Comparison of ENCODE assay signal across 2 mouse cellular contexts in genomic region chr2:32475361-32475760, GRCm38 (mm10). TPM values are rescaled to one million over a fixed set of nuclear protein-coding genes. Genes with fewer than 3 reads are reported as not detected.
DNase-seq lines count a peak whose midpoint lies in the region; TF ChIP-seq lines count a peak whose summit lies in the region.
"Not testable (repeated sequence)": the region's sequence is repeated elsewhere in the genome, so short reads cannot be mapped to it uniquely, and the experiment has no call there.

No protein-coding gene starts in this region.

- not testable (repeated sequence) for H3K4me3 ChIP-seq in kidney, adult 2 months (ENCODE audit: insufficient read depth, low read depth, low read length)

- not testable (repeated sequence) for TF ChIP-seq POLR2A in kidney, adult 2 months (IDR thresholded peaks at IDR 0.05; ENCODE audit: low read depth, low read length)

- WGBS in kidney, adult 2 months, result 54% methylated on average over 5 of the region's 9 CpGs

- not testable (repeated sequence) for H3K4me1 ChIP-seq in kidney, adult 2 months (ENCODE audit: control insufficient read depth, insufficient read depth, low read length)

- DNase-seq in kidney, adult 2 months, result peak; percentile 74
- DNase-seq in kidney, adult 9 months, result peak; percentile 70

- not testable (repeated sequence) for H3K27ac ChIP-seq in kidney, adult 2 months (ENCODE audit: insufficient read depth, low read depth, low read length)

- not testable (repeated sequence) for H3K36me3 ChIP-seq in kidney, adult 2 months (ENCODE audit: control insufficient read depth, insufficient read depth, low read length)

- H3K27me3 ChIP-seq in kidney, adult 2 months (replicated peaks; ENCODE audit: control insufficient read depth, insufficient read depth, low read length), result not testable (repeated sequence)

- not testable (repeated sequence) for TF ChIP-seq CTCF in kidney, adult 2 months (conservative IDR thresholded peaks at IDR 0.05; ENCODE audit: insufficient read depth, insufficient read length, low read depth, low read length)

RNA-seq across cellular contexts. Expression of gene Slc25a25, which starts 24.1 kb away (rescaled TPM):
- 25.3 and 30.6 TPM in 2 replicates for polyA plus RNA-seq in kidney, adult 2 months (2012; rRNA removed)

RNA-seq across cellular contexts. Expression of gene Naif1, which starts 25.1 kb away (rescaled TPM):
- 4.8 and 5.2 TPM in 2 replicates for polyA plus RNA-seq in kidney, adult 2 months (2012; rRNA removed)

RNA-seq across cellular contexts. Expression of gene Fam102a, which starts 59.8 kb away (rescaled TPM):
- 39.0 and 40.2 TPM in 2 replicates for polyA plus RNA-seq in kidney, adult 2 months (2012; rRNA removed)
